Mouse (Mus musculus): ENCODE measurements around the gene Kiz. TPM values are rescaled to one million over a fixed set of nuclear protein-coding genes. Genes with fewer than 3 reads are reported as not detected.
A peak's percentile ranks its signal among the peaks of the same experiment; 100 is the strongest.

Kiz gene
- polyA plus RNA-seq, 1 experiment from 2014 or later = 23.1 TPM

DNA sequence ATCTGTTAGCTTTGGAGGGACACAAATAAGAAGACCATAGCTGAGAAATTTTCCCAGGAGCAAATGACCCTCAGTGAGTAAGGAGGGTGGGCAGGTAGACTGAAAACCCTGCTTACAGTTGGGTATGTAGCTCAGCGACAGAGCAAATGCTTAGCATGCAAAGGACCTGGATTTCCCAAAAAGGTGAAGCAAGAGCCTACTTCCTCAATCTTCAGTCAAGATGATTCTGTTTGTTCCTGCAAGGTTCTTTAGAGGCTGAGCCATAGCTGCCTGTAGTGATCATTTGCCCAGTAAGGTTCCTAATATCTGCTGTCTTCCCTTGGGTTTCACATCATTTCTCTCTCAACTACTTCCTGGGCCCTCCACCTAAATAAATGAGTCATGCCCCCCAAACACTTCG is 7.8 kb upstream of the Kiz start:
- no peak overlapping the region for H3K4me3 ChIP-seq (ENCODE audit: low read length)
- no peak overlapping the region for H3K9ac ChIP-seq (ENCODE audit: low read depth, low read length)
- H3K4me2 ChIP-seq (ENCODE audit: low read length) = no peak overlapping the region
- H3K36me3 ChIP-seq (ENCODE audit: control insufficient read depth, insufficient read depth, low read length) = no peaks in the 10 kb centered on the region
- peaks cover 6% of the 10 kb centered on the region for H3K27me3 ChIP-seq (replicated peaks; ENCODE audit: control insufficient read depth, insufficient read depth, low read length)
- H3K27ac ChIP-seq (ENCODE audit: low read depth, low read length) = no peak overlapping the region
- 93% methylated on average over 2 of the region's 2 CpGs for WGBS
- ATAC-seq = no peak
- H3K9me3 ChIP-seq (ENCODE audit: control insufficient read depth, low read length) = no peaks in the 10 kb centered on the region
- no peaks in the 10 kb centered on the region for H3K4me1 ChIP-seq (ENCODE audit: control insufficient read depth, insufficient read depth, low read depth, low read length)

DNA sequence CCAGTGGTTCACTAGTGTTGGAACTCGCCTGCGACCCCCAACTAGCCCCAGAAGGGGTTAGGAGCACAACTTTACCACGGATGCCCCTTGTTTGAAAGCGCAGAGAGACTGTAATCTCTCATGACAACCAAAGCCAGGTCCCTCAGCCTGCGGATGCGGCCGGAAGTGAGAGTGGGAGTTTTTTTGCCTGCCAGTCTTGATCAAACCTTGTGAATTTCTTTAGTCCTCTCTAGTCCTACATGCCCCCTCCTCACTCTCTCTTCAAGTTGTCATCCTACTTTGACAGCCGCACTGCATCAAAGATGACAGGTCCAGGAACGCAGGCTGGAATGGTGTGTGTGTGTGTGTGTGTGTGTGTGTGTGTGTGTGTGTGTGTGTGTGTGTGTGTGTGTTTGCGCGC is 456 bp downstream of the Kiz start:
- H3K36me3 ChIP-seq (ENCODE audit: control insufficient read depth, insufficient read depth, low read length) = no peaks in the 10 kb centered on the region
- no peaks in the 10 kb centered on the region for H3K4me1 ChIP-seq (ENCODE audit: control insufficient read depth, insufficient read depth, low read depth, low read length)
- H3K27me3 ChIP-seq (replicated peaks; ENCODE audit: control insufficient read depth, insufficient read depth, low read length) = no peaks in the 10 kb centered on the region
- peak overlapping the region; percentile 77 for H3K4me3 ChIP-seq (ENCODE audit: low read length)
- H3K27ac ChIP-seq (ENCODE audit: low read depth, low read length) = peak overlapping the region; percentile 75
- 3% methylated on average over 11 of the region's 11 CpGs for WGBS
- peak overlapping the region; percentile 82 for H3K4me2 ChIP-seq (ENCODE audit: low read length)
- ATAC-seq = no peak
- peak overlapping the region; percentile 88 for H3K9ac ChIP-seq (ENCODE audit: low read depth, low read length)
- H3K9me3 ChIP-seq (ENCODE audit: control insufficient read depth, low read length) = no peaks in the 10 kb centered on the region

DNA sequence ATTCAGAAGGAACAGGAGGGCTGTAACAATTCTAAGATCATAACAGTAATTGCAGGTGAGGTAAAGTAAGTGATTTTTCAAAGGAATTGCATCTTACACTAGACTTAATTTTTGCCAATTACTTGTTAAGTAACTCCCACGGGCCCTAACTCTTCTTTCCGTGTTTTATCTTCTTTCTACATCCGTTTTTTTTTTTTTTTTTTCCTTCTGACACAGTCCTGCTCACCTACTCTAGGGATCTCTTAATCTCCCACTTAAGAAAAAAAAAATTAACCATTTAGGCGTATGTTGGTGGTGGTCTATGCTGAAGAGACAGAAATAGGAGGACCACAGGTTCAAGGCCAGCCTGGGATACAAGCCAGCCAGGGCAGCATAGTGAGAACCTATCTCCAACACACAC is 1.2 kb downstream of the Kiz start:
- Histone ChIP-seq H3K4me1 (ENCODE audit: control insufficient read depth, insufficient read depth, low read depth, low read length) (no peaks in the 10 kb centered on the region), H3K9ac (ENCODE audit: low read depth, low read length) (no peak overlapping the region), H3K9me3 (ENCODE audit: control insufficient read depth, low read length) (no peaks in the 10 kb centered on the region), H3K27me3 (replicated peaks; ENCODE audit: control insufficient read depth, insufficient read depth, low read length) (no peaks in the 10 kb centered on the region), H3K4me3 (ENCODE audit: low read length) (no peak overlapping the region), H3K4me2 (ENCODE audit: low read length) (no peak overlapping the region), H3K36me3 (ENCODE audit: control insufficient read depth, insufficient read depth, low read length) (no peaks in the 10 kb centered on the region), H3K27ac (ENCODE audit: low read depth, low read length) (no peak overlapping the region)
- ATAC-seq = no peak
- WGBS = 72% methylated on average over 4 of the region's 4 CpGs

DNA sequence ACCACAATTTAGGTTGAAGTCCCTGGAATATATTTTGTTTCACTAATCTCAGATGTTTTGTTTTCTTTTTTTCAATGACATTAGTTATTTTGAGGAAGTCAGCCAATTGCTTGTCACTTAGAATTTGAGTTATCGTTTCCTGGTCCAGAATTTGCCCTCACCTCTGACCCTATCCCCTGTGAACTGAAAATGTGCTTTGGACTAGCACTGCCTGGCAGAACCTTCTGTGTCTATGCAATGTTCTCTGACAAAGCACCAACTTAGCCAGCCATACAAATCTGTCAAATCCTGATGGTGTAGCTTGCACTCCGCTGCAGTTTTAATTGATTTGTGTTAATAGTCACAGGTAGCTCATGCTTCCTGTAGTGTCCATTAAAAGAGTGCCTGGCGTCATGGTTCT is 10.1 kb downstream of the Kiz start:
- Histone ChIP-seq H3K9me3 (ENCODE audit: control insufficient read depth, low read length) (no peaks in the 10 kb centered on the region), H3K36me3 (ENCODE audit: control insufficient read depth, insufficient read depth, low read length) (no peaks in the 10 kb centered on the region), H3K4me3 (ENCODE audit: low read length) (no peak overlapping the region), H3K4me1 (ENCODE audit: control insufficient read depth, insufficient read depth, low read depth, low read length) (no peaks in the 10 kb centered on the region), H3K9ac (ENCODE audit: low read depth, low read length) (no peak overlapping the region), H3K27ac (ENCODE audit: low read depth, low read length) (no peak overlapping the region), H3K27me3 (replicated peaks; ENCODE audit: control insufficient read depth, insufficient read depth, low read length) (no peaks in the 10 kb centered on the region), H3K4me2 (ENCODE audit: low read length) (no peak overlapping the region)
- WGBS = 80% methylated on average over 3 of the region's 3 CpGs
- ATAC-seq = no peak

DNA sequence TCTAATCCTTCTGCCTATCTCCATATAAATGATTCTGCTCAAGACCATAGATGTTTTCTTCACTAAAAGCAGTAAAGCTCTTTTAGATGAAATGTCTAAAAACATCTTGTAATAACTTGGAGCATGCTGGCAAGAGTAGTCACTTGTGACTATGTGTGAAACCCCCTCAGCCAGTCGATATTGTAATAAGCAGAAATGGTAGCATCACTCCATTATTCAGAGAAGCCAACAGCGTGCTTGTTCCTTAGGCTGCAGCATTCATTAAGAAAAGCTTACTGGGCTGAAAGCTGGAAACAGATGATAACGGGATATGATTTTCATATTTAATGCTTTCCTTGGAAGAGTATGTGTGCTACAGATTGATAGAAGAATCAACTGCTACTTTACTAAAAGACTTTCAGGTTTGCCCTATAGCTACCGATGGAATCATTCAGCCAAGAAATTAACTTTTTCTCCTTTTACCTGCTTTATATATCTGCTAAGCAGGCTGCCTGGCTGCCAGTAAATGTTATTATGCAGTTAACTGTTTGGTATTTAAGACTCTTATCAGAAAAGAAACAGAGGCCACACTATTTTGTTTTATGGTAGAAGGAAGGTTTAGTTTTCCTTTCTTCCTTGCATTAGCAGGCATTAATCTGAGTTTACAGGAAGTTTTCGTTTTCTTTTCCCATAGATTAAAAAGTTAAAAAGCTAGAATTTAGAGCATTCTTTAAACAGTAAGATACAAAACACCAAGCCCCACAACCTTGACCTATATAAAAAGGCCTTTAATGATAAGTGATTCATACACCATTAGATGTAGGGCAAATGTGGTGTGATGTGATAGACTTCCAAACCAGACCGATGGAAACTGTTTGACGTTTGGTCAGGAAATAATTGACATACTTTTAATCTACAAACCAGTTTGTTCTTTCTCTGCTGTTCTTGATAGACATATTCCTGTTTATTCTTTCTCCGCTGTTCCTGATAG is 15.9 kb downstream of the Kiz start:
- Histone ChIP-seq H3K27me3 (replicated peaks; ENCODE audit: control insufficient read depth, insufficient read depth, low read length) (no peaks in the 10 kb centered on the region), H3K4me3 (ENCODE audit: low read length) (no peak overlapping the region), H3K9me3 (ENCODE audit: control insufficient read depth, low read length) (no peaks in the 10 kb centered on the region), H3K9ac (ENCODE audit: low read depth, low read length) (no peak overlapping the region), H3K27ac (ENCODE audit: low read depth, low read length) (no peak overlapping the region), H3K4me2 (ENCODE audit: low read length) (no peak overlapping the region), H3K4me1 (ENCODE audit: control insufficient read depth, insufficient read depth, low read depth, low read length) (no peaks in the 10 kb centered on the region), H3K36me3 (ENCODE audit: control insufficient read depth, insufficient read depth, low read length) (no peaks in the 10 kb centered on the region)
- no peak for ATAC-seq
- 77% methylated on average over 8 of the region's 8 CpGs for WGBS

DNA sequence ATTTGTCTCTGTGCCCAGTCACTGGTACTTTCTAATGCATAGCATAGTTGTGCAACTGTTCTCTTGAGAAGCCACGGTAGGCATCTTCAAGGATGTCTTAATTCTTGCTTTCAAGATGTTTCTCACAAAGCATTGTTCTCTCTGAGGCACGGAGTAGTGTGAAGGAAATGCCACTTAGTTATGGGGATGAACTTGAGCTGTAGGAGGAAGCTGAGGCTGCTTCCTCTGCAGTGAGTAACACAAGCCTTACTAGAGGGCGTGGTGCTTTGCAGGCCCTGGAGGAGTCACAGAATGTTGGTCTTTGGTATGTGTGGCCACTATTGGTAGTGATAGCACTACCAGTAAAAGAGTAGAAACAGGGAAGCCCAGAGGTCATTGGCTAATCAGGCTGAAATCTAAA is 17.0 kb downstream of the Kiz start:
- no peak overlapping the region for H3K9ac ChIP-seq (ENCODE audit: low read depth, low read length)
- 72% methylated on average over 3 of the region's 3 CpGs for WGBS
- H3K9me3 ChIP-seq (ENCODE audit: control insufficient read depth, low read length) = no peaks in the 10 kb centered on the region
- H3K4me1 ChIP-seq (ENCODE audit: control insufficient read depth, insufficient read depth, low read depth, low read length) = no peaks in the 10 kb centered on the region
- ATAC-seq = no peak
- H3K36me3 ChIP-seq (ENCODE audit: control insufficient read depth, insufficient read depth, low read length) = no peaks in the 10 kb centered on the region
- H3K4me2 ChIP-seq (ENCODE audit: low read length) = no peak overlapping the region
- no peak overlapping the region for H3K27ac ChIP-seq (ENCODE audit: low read depth, low read length)
- no peak overlapping the region for H3K4me3 ChIP-seq (ENCODE audit: low read length)
- H3K27me3 ChIP-seq (replicated peaks; ENCODE audit: control insufficient read depth, insufficient read depth, low read length) = no peaks in the 10 kb centered on the region

DNA sequence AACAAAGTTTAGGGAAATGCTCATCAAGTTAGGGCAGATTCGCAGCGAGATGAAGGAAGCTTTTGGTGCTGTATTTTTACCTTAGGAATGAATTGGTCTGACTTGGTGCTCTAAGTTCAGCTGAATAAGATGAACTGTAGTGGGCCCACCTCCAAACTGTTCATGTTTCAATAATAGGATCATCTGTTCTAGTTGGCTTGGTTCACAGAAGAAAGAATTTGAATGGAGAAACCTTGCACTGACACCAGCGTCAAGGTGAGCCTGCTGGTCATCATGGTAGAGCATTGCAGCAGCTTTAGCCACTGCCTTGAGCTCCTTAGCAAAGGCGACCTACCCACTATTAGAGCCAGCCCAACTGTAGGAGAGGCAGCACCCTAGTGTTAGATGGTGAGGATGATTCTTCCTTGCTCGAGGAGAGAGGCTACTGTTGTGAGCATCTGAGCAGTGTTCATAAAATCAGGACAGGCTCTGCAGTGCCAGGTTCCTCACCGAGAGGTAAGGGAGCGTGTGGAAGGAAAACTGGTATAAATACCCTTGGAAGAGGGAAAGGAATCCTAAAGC is 18.3 kb downstream of the Kiz start:
- H3K4me3 ChIP-seq (ENCODE audit: low read length) = no peak overlapping the region
- no peaks in the 10 kb centered on the region for H3K36me3 ChIP-seq (ENCODE audit: control insufficient read depth, insufficient read depth, low read length)
- WGBS = 92% methylated on average over 7 of the region's 7 CpGs
- H3K27ac ChIP-seq (ENCODE audit: low read depth, low read length) = no peak overlapping the region
- H3K9me3 ChIP-seq (ENCODE audit: control insufficient read depth, low read length) = no peaks in the 10 kb centered on the region
- no peak overlapping the region for H3K4me2 ChIP-seq (ENCODE audit: low read length)
- no peak for ATAC-seq
- H3K27me3 ChIP-seq (replicated peaks; ENCODE audit: control insufficient read depth, insufficient read depth, low read length) = no peaks in the 10 kb centered on the region
- no peak overlapping the region for H3K9ac ChIP-seq (ENCODE audit: low read depth, low read length)
- no peaks in the 10 kb centered on the region for H3K4me1 ChIP-seq (ENCODE audit: control insufficient read depth, insufficient read depth, low read depth, low read length)

DNA sequence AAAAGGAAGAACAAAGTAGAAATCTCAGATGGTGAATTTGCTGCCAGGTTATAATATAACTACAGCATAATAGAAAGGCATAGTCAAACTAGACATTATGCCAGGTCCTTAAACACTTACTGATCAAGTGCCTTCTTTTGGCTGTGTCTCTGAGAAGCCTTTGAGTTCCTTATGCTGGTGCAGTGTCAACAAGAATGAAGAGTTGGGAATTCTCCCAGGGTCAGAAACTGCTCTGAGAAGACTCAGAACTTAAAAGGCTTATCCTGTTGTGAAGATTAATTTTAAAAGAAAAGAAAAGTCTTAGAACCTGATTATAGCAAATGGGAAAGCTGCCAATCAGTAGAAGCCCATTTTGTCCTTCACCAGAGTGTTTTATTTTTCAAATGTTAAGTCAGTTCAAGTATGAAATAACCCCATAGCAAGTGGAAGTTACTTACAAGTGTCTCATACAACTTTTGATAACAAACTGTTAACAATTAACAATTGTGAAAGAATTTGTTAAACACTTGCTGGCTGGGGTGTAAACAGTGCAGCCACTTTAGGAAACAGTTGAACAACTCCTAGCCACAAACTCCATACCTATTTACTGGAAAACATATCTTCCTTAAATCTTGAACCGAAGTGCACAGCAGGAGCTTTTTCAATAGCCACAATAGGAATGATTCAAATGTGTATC is 21.9 kb downstream of the Kiz start:
- H3K27ac ChIP-seq (ENCODE audit: low read depth, low read length) = no peak overlapping the region
- no peak for ATAC-seq
- H3K9me3 ChIP-seq (ENCODE audit: control insufficient read depth, low read length) = no peaks in the 10 kb centered on the region
- no peaks in the 10 kb centered on the region for H3K4me1 ChIP-seq (ENCODE audit: control insufficient read depth, insufficient read depth, low read depth, low read length)
- H3K4me2 ChIP-seq (ENCODE audit: low read length) = no peak overlapping the region
- H3K36me3 ChIP-seq (ENCODE audit: control insufficient read depth, insufficient read depth, low read length) = no peaks in the 10 kb centered on the region
- 74% methylated on average over 1 of the region's 1 CpGs for WGBS
- H3K4me3 ChIP-seq (ENCODE audit: low read length) = no peak overlapping the region
- H3K27me3 ChIP-seq (replicated peaks; ENCODE audit: control insufficient read depth, insufficient read depth, low read length) = no peaks in the 10 kb centered on the region
- H3K9ac ChIP-seq (ENCODE audit: low read depth, low read length) = no peak overlapping the region

DNA sequence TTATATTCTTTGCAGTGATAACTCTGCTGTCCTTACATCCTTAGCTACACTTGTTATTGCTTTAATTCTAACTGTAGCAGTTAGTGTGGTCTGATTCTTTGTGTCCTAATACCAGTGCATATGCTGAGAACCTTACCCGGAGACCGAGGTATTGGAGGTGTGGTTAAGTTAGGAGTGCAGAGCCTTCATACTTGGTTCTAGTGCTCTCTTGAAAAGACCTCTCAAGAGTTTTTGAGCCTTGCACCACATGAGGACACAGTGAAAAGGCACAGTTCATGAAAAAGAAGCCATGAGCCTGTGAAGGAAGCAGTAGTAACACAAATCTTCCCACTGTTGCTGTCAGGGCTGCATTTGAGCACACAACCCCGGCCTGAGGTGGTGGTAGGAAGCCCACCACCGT is 26.0 kb downstream of the Kiz start:
- Histone ChIP-seq H3K4me2 (ENCODE audit: low read length) (no peak overlapping the region), H3K4me3 (ENCODE audit: low read length) (no peak overlapping the region), H3K9me3 (ENCODE audit: control insufficient read depth, low read length) (no peaks in the 10 kb centered on the region), H3K9ac (ENCODE audit: low read depth, low read length) (no peak overlapping the region), H3K36me3 (ENCODE audit: control insufficient read depth, insufficient read depth, low read length) (no peaks in the 10 kb centered on the region), H3K27me3 (replicated peaks; ENCODE audit: control insufficient read depth, insufficient read depth, low read length) (no peaks in the 10 kb centered on the region), H3K4me1 (ENCODE audit: control insufficient read depth, insufficient read depth, low read depth, low read length) (no peaks in the 10 kb centered on the region), H3K27ac (ENCODE audit: low read depth, low read length) (no peak overlapping the region)
- ATAC-seq = no peak
- 96% methylated on average over 4 of the region's 4 CpGs for WGBS

All from hindbrain, embryonic 16.5 days (tissue).